18 mouse cellular contexts compared by ENCODE assay signal in genomic region chr10:19673146-19673545, GRCm38 (mm10). TPM values are rescaled to one million over a fixed set of nuclear protein-coding genes. Genes with fewer than 3 reads are reported as not detected.
DNase-seq lines count a peak whose midpoint lies in the region; ATAC-seq and TF ChIP-seq lines count a peak whose summit lies in the region.
"Had no signal": no experiment of that assay in that cellular context is flagged by ENCODE, and none has a peak within 500 bp of the region (broad histone marks: within the 10 kb centered on the region; RNA-seq: fewer than 3 reads in every experiment).

No protein-coding gene starts in this region.

- no peaks in the 10 kb centered on the region for H3K27me3 ChIP-seq in intestine, postnatal 0 days (replicated peaks; ENCODE audit: control insufficient read depth, insufficient read depth, low read length)
- H3K27me3 ChIP-seq in intestine, embryonic 16.5 days (replicated peaks; ENCODE audit: control insufficient read depth, insufficient read depth, low read length): no peaks in the 10 kb centered on the region
- H3K27me3 ChIP-seq in lung, postnatal 0 days (replicated peaks; ENCODE audit: insufficient read depth, low read length): no peaks in the 10 kb centered on the region
- H3K27me3 ChIP-seq in CH12.LX (replicated peaks): no peaks in the 10 kb centered on the region
- H3K27me3 ChIP-seq in forebrain, embryonic 14.5 days (replicated peaks; ENCODE audit: control insufficient read depth, insufficient read depth, low read length): no peaks in the 10 kb centered on the region
- H3K27me3 ChIP-seq: forebrain, embryonic 15.5 days; kidney, embryonic 15.5 days; limb, embryonic 13.5 days; midbrain, embryonic 15.5 days had no signal

- no peaks in the 10 kb centered on the region for H3K79me2 ChIP-seq in CH12.LX (replicated peaks; ENCODE audit: control insufficient read depth, extremely low read depth, insufficient read depth, poor library complexity, severe bottlenecking)

- H3K4me2 ChIP-seq in intestine, postnatal 0 days (replicated peaks; ENCODE audit: low read depth): no peak overlapping the region
- H3K4me2 ChIP-seq in intestine, embryonic 16.5 days (ENCODE audit: low read depth, low read length): no peak overlapping the region
- H3K4me2 ChIP-seq in lung, postnatal 0 days (replicated peaks; ENCODE audit: low read depth, low read length): no peak overlapping the region
- no peak overlapping the region for H3K4me2 ChIP-seq in CH12.LX (ENCODE audit: insufficient read depth, low read depth, poor library complexity, severe bottlenecking)
- H3K4me2 ChIP-seq in forebrain, embryonic 14.5 days (ENCODE audit: low read length): no peak overlapping the region
- H3K4me2 ChIP-seq: forebrain, embryonic 15.5 days; kidney, embryonic 15.5 days; limb, embryonic 13.5 days; midbrain, embryonic 15.5 days had no signal

- no peak for TF ChIP-seq POLR2A in CH12.LX (IDR thresholded peaks at IDR 0.05; ENCODE audit: low read depth, low read length)

- peak; percentile 73 for TF ChIP-seq RAD21 in CH12.LX (IDR thresholded peaks at IDR 0.05; ENCODE audit: low read depth, low read length)

- dilution Hi-C loops in CH12.LX (cut with MboI; ENCODE audit: extremely low pct_ligation_motif_present, extremely low pct_unique_long_range_greater_than_20kb, low sequenced_read_pairs): no loop called here

- in situ Hi-C loops in CH12.LX (cut with MboI; ENCODE audit: low pct_ligation_motif_present, low pct_unique_long_range_greater_than_20kb, low sequenced_read_pairs): loop anchor here (10.0 kb wide), 1 partner anchor 148 kb away; no protein-coding TSS in a partner anchor

- TF ChIP-seq EP300 in lung, postnatal 0 days (IDR thresholded peaks at IDR 0.05): 0 out of 2 replicates have a peak, but pooled peaks have one; percentile 13
- no peak for TF ChIP-seq EP300 in CH12.LX (IDR thresholded peaks at IDR 0.05; ENCODE audit: low read length)

- no peak overlapping the region for H3K4me3 ChIP-seq in intestine, postnatal 0 days (ENCODE audit: low read depth, low read length)
- H3K4me3 ChIP-seq in intestine, embryonic 16.5 days (ENCODE audit: low read length): no peak overlapping the region
- no peak overlapping the region for H3K4me3 ChIP-seq in lung, postnatal 0 days (ENCODE audit: low read depth, low read length)
- no peak overlapping the region for H3K4me3 ChIP-seq in CH12.LX (replicated peaks in 1 of 3; ENCODE audit: low read depth in 2 of 3, low read length in 2 of 3, poor library complexity in 1 of 3)
- H3K4me3 ChIP-seq in forebrain, embryonic 14.5 days (ENCODE audit: low read depth, low read length): no peak overlapping the region
- H3K4me3 ChIP-seq: forebrain, embryonic 15.5 days; kidney, embryonic 15.5 days; limb, embryonic 13.5 days; midbrain, embryonic 15.5 days had no signal

- no peak for ATAC-seq in intestine, postnatal 0 days
- ATAC-seq in intestine, embryonic 16.5 days: no peak
- no peak; the same call in 1 of the 2 replicates for ATAC-seq in lung, postnatal 0 days
- ATAC-seq in megakaryocyte progenitor cell, adult 5-6 weeks (replicated peaks; ENCODE audit: poor library complexity): peak; percentile 54; the same call in 1 of the 2 replicates
- no peak for ATAC-seq in erythroblast, adult 5-6 weeks (replicated peaks; ENCODE audit: low FRiP score, poor library complexity, severe bottlenecking)
- no peak for ATAC-seq in forebrain, embryonic 14.5 days
- ATAC-seq: forebrain, embryonic 15.5 days; midbrain, embryonic 15.5 days had no signal

- no peaks in the 10 kb centered on the region for H3K9me3 ChIP-seq in intestine, postnatal 0 days (ENCODE audit: control insufficient read depth)
- no peaks in the 10 kb centered on the region for H3K9me3 ChIP-seq in intestine, embryonic 16.5 days (ENCODE audit: control insufficient read depth, low read length)
- H3K9me3 ChIP-seq in lung, postnatal 0 days (ENCODE audit: low read length): no peaks in the 10 kb centered on the region
- peaks cover 2% of the 10 kb centered on the region for H3K9me3 ChIP-seq in CH12.LX (replicated peaks; ENCODE audit: low read length)
- no peaks in the 10 kb centered on the region for H3K9me3 ChIP-seq in forebrain, embryonic 14.5 days (replicated peaks; ENCODE audit: control insufficient read depth, low read length)
- H3K9me3 ChIP-seq: forebrain, embryonic 15.5 days; kidney, embryonic 15.5 days; limb, embryonic 13.5 days; midbrain, embryonic 15.5 days had no signal

- H3K36me3 ChIP-seq in intestine, postnatal 0 days (ENCODE audit: control insufficient read depth, insufficient read depth): no peaks in the 10 kb centered on the region
- H3K36me3 ChIP-seq in intestine, embryonic 16.5 days (ENCODE audit: control insufficient read depth, insufficient read depth, low read length): no peaks in the 10 kb centered on the region
- H3K36me3 ChIP-seq in lung, postnatal 0 days (ENCODE audit: insufficient read depth, low read length): no peaks in the 10 kb centered on the region
- H3K36me3 ChIP-seq in CH12.LX (replicated peaks in 1 of 2; ENCODE audit: control insufficient read depth in 1 of 2, insufficient read depth in 1 of 2, low read length in 1 of 2): no peaks in the 10 kb centered on the region
- no peaks in the 10 kb centered on the region for H3K36me3 ChIP-seq in forebrain, embryonic 14.5 days (ENCODE audit: control insufficient read depth, insufficient read depth, low read length)
- H3K36me3 ChIP-seq: forebrain, embryonic 15.5 days; kidney, embryonic 15.5 days; limb, embryonic 13.5 days; midbrain, embryonic 15.5 days had no signal

- no peak overlapping the region for H3K27ac ChIP-seq in intestine, postnatal 0 days (ENCODE audit: low read depth, low read length)
- H3K27ac ChIP-seq in intestine, embryonic 16.5 days (ENCODE audit: low read length): no peak overlapping the region
- H3K27ac ChIP-seq in lung, postnatal 0 days (ENCODE audit: low read length): no peak overlapping the region
- H3K27ac ChIP-seq in CH12.LX (ENCODE audit: insufficient read depth, low read depth): no peak overlapping the region
- H3K27ac ChIP-seq in forebrain, embryonic 14.5 days (ENCODE audit: low read depth, low read length): no peak overlapping the region
- H3K27ac ChIP-seq: forebrain, embryonic 15.5 days; kidney, embryonic 15.5 days; limb, embryonic 13.5 days; midbrain, embryonic 15.5 days had no signal

- H3K4me1 ChIP-seq in intestine, postnatal 0 days (replicated peaks; ENCODE audit: control insufficient read depth, insufficient read depth, low read length): no peaks in the 10 kb centered on the region
- no peaks in the 10 kb centered on the region for H3K4me1 ChIP-seq in intestine, embryonic 16.5 days (ENCODE audit: control insufficient read depth, insufficient read depth, low read length)
- no peaks in the 10 kb centered on the region for H3K4me1 ChIP-seq in lung, postnatal 0 days (ENCODE audit: insufficient read depth, low read depth, low read length)
- H3K4me1 ChIP-seq in CH12.LX (ENCODE audit: control insufficient read depth in 1 of 2, insufficient read depth in 2 of 2): peaks cover 8 to 16% of the 10 kb centered on the region in 2 experiments
- H3K4me1 ChIP-seq in forebrain, embryonic 14.5 days (ENCODE audit: control insufficient read depth, insufficient read depth, low read length): no peaks in the 10 kb centered on the region
- H3K4me1 ChIP-seq: forebrain, embryonic 15.5 days; kidney, embryonic 15.5 days; limb, embryonic 13.5 days; midbrain, embryonic 15.5 days had no signal

- 84% methylated on average over 1 of the region's 1 CpGs for WGBS in intestine, postnatal 0 days
- WGBS in intestine, embryonic 16.5 days: 86% methylated on average over 1 of the region's 1 CpGs
- WGBS in lung, postnatal 0 days: 70% methylated on average over 1 of the region's 1 CpGs
- WGBS in forebrain, embryonic 14.5 days: 93% methylated on average over 1 of the region's 1 CpGs

- DNase-seq in lung, postnatal 0 days (ENCODE audit: low spot score): peak; percentile 70
- no peak for DNase-seq in lung, postnatal 10 days
- no peak for DNase-seq in CH12.LX (ENCODE audit: extremely low read depth)
- DNase-seq in forebrain, embryonic 14.5 days (ENCODE audit: low spot score): no peak
- DNase-seq: cerebellum, adult 11-12 months; embryo, embryonic 11 days had no signal

- TF ChIP-seq CTCF in intestine, postnatal 0 days (IDR thresholded peaks at IDR 0.05; ENCODE audit: low read depth): peak; percentile 52
- TF ChIP-seq CTCF in lung, postnatal 0 days (IDR thresholded peaks at IDR 0.05): peak; percentile 62
- TF ChIP-seq CTCF in CH12.LX (conservative IDR thresholded peaks at IDR 0.05 in 1 of 2, IDR thresholded peaks at IDR 0.05 in 1 of 2; ENCODE audit: low read depth in 2 of 2, low read length in 2 of 2): peak in 1 of 2 experiments; percentile 66; a peak in 2 of 4 replicates

- no peak overlapping the region for H3K9ac ChIP-seq in intestine, postnatal 0 days (ENCODE audit: low read depth, low read length)
- no peak overlapping the region for H3K9ac ChIP-seq in intestine, embryonic 16.5 days (ENCODE audit: low read depth, low read length)
- no peak overlapping the region for H3K9ac ChIP-seq in lung, postnatal 0 days (replicated peaks; ENCODE audit: low read depth)
- no peak overlapping the region for H3K9ac ChIP-seq in CH12.LX (ENCODE audit: insufficient read depth, low read depth)
- no peak overlapping the region for H3K9ac ChIP-seq in forebrain, embryonic 14.5 days (ENCODE audit: low read length)
- H3K9ac ChIP-seq: forebrain, embryonic 15.5 days; kidney, embryonic 15.5 days; limb, embryonic 13.5 days; midbrain, embryonic 15.5 days had no signal

RNA-seq across cellular contexts. Expression of gene Il20ra, which starts 39.2 kb away (rescaled TPM):
- polyA plus RNA-seq in intestine, postnatal 0 days (2015; fragmentation: Nextera tagmentation; extraction: Ambion mirVana): 0.05 and 0.09 TPM in 2 replicates
- 0.09 and 0.12 TPM in 2 replicates for polyA plus RNA-seq in intestine, embryonic 16.5 days (2015; fragmentation: Nextera tagmentation; extraction: Ambion mirVana)
- 0.11 and 0.18 TPM in 2 replicates for polyA plus RNA-seq in lung, postnatal 0 days (2015; fragmentation: Nextera tagmentation; extraction: Ambion mirVana)
- total RNA-seq in CH12.LX (2012; rRNA removed) (not detected in 2 replicates), CH12.LX (2014; rRNA removed) (not detected in 2 replicates)
- polyA plus RNA-seq in CH12.LX (2012; ENCODE audit: insufficient read length, low read depth): not detected in 2 replicates
- 0.25 TPM in 1 of 2 replicates, not detected in the other for total RNA-seq in megakaryocyte progenitor cell, adult 5-6 weeks (2015)
- total RNA-seq in megakaryocyte progenitor cell, adult 5-6 weeks (2017): 0.14 and 0.67 TPM in 2 replicates
- not detected in 2 replicates for total RNA-seq in erythroblast, adult 5-6 weeks (2015; ENCODE audit: low replicate concordance)
- 0.28 and 0.77 TPM in 2 replicates for total RNA-seq in erythroblast, adult 5-6 weeks (2017; ENCODE audit: low replicate concordance)
- not detected in 2 replicates for polyA plus RNA-seq in forebrain, embryonic 14.5 days (2014; fragmentation: Nextera tagmentation; extraction: Ambion mirVana)
- total RNA-seq: heart, postnatal 25 days had no signal
- polyA plus RNA-seq: neural tube, embryonic 11.5 days had no signal

RNA-seq across cellular contexts. Expression of gene Il22ra2, which starts 51.3 kb away (rescaled TPM):
- 0.12 and 0.18 TPM in 2 replicates for polyA plus RNA-seq in intestine, postnatal 0 days (2015; fragmentation: Nextera tagmentation; extraction: Ambion mirVana)
- not detected in 2 replicates for polyA plus RNA-seq in intestine, embryonic 16.5 days (2015; fragmentation: Nextera tagmentation; extraction: Ambion mirVana)
- 0.05 and 0.12 TPM in 2 replicates for polyA plus RNA-seq in lung, postnatal 0 days (2015; fragmentation: Nextera tagmentation; extraction: Ambion mirVana)
- total RNA-seq in CH12.LX (2012; rRNA removed) (0.08 and 0.13 TPM in 2 replicates), CH12.LX (2014; rRNA removed) (not detected in 2 replicates)
- polyA plus RNA-seq in CH12.LX (2012; ENCODE audit: insufficient read length, low read depth): not detected in 2 replicates
- 4.3 and 4.6 TPM in 2 replicates for total RNA-seq in megakaryocyte progenitor cell, adult 5-6 weeks (2015)
- total RNA-seq in megakaryocyte progenitor cell, adult 5-6 weeks (2017): 3.2 and 7.7 TPM in 2 replicates
- total RNA-seq in erythroblast, adult 5-6 weeks (2015; ENCODE audit: low replicate concordance): 3.5 TPM in 1 of 2 replicates, not detected in the other
- 0.28 and 1.4 TPM in 2 replicates for total RNA-seq in erythroblast, adult 5-6 weeks (2017; ENCODE audit: low replicate concordance)
- polyA plus RNA-seq in forebrain, embryonic 14.5 days (2014; fragmentation: Nextera tagmentation; extraction: Ambion mirVana): not detected in 2 replicates
- total RNA-seq: adrenal gland, adult 18-20 months; heart, postnatal 25 days; layer of hippocampus, adult 18-20 months had no signal
- polyA plus RNA-seq: forebrain, embryonic 15.5 days; kidney, embryonic 15.5 days; limb, embryonic 13.5 days; midbrain, embryonic 15.5 days; neural tube, embryonic 11.5 days had no signal
